Mouse (Mus musculus) myocyte (in vitro differentiated cells): ENCODE measurements around the gene Oxct2a. TPM values are rescaled to one million over a fixed set of nuclear protein-coding genes. Genes with fewer than 3 reads are reported as not detected.
"Not testable (repeated sequence)": the region's sequence is repeated elsewhere in the genome, so short reads cannot be mapped to it uniquely, and the experiment has no call there.

Experiments used
- H3K27me3 ChIP-seq: one replicate; pipeline ENCODE4 v1.6.1; 2011; ENCODE audit not compliant: control insufficient read depth, insufficient read depth, insufficient read length
- H3K36me3 ChIP-seq: one replicate; pipeline ENCODE4 v1.6.1; 2011; ENCODE audit not compliant: control insufficient read depth, insufficient read depth
- H3K4me2 ChIP-seq: one replicate; pipeline ENCODE4 v1.6.1; 2011; ENCODE audit warnings: low read depth, control low read depth
- H3K4me3 ChIP-seq: one replicate; pipeline ENCODE4 v1.5.1; 2011; ENCODE audit warnings: mild to moderate bottlenecking, control low read depth, moderate library complexity
- H3K79me2 ChIP-seq: one replicate; pipeline ENCODE4 v1.6.1; 2011; ENCODE audit not compliant: control insufficient read depth, insufficient read depth
- H3ac ChIP-seq: one replicate; pipeline ENCODE4 v1.6.1; 2011; ENCODE audit not compliant: control insufficient read depth, insufficient read length
- CEBPB ChIP-seq: IDR thresholded peaks from 2 replicates; pipeline ENCODE4 v1.6.1; 2011; ENCODE audit warnings: mild to moderate bottlenecking, moderate library complexity; ENCODE audit not compliant: poor library complexity, insufficient read depth, severe bottlenecking
- E2F4 ChIP-seq: IDR thresholded peaks from one replicate; pipeline ENCODE4 v1.6.1; 2011; ENCODE audit warnings: mild to moderate bottlenecking, control low read depth, moderate library complexity; ENCODE audit not compliant: insufficient read depth
- MAX ChIP-seq: IDR thresholded peaks from one replicate; pipeline ENCODE4 v1.6.1; 2011; ENCODE audit warnings: low read depth, mild to moderate bottlenecking, control low read depth
- MYOD1 ChIP-seq, 3 experiments: IDR thresholded peaks; one replicate each; pipeline ENCODE4 v1.6.1; 2011; ENCODE audit warnings: control low read depth in 2 of 3, low read depth in 2 of 3, mild to moderate bottlenecking in 2 of 3, moderate library complexity in 1 of 3; ENCODE audit not compliant: insufficient read length in 2 of 3, control insufficient read depth in 1 of 3
- MYOG ChIP-seq, 3 experiments: IDR thresholded peaks; one replicate each; pipeline ENCODE4 v1.6.1; 2011; ENCODE audit warnings: control low read depth in 2 of 3, low read depth in 2 of 3, mild to moderate bottlenecking in 2 of 3; ENCODE audit not compliant: insufficient read length in 2 of 3, control insufficient read depth in 1 of 3, insufficient read depth in 1 of 3
- POLR2A ChIP-seq: IDR thresholded peaks from one replicate; pipeline ENCODE4 v1.6.1; 2011; ENCODE audit warnings: low read depth, mild to moderate bottlenecking, control low read depth, moderate library complexity; ENCODE audit not compliant: insufficient read length
- POLR2AphosphoS2 ChIP-seq: IDR thresholded peaks from one replicate; pipeline ENCODE4 v1.6.1; 2011; ENCODE audit warnings: low read depth, control low read depth; ENCODE audit not compliant: insufficient read length
- REST ChIP-seq: IDR thresholded peaks from one replicate; pipeline ENCODE4 v1.6.1; 2011; ENCODE audit warnings: mild to moderate bottlenecking, control low read depth, moderate library complexity; ENCODE audit not compliant: insufficient read depth, insufficient read length
- SRF ChIP-seq: IDR thresholded peaks from one replicate; pipeline ENCODE4 v1.6.1; 2011; ENCODE audit warnings: low read depth; ENCODE audit not compliant: control insufficient read depth, insufficient read length
- TCF12 ChIP-seq: IDR thresholded peaks from one replicate; pipeline ENCODE4 v1.6.1; 2011; ENCODE audit warnings: mild to moderate bottlenecking, control low read depth; ENCODE audit not compliant: poor library complexity, insufficient read depth, severe bottlenecking
- TCF3 ChIP-seq: IDR thresholded peaks from one replicate; pipeline ENCODE4 v1.6.1; 2011; ENCODE audit warnings: low read depth, control low read depth; ENCODE audit not compliant: insufficient read length
- USF1 ChIP-seq: IDR thresholded peaks from one replicate; pipeline ENCODE4 v1.6.1; 2011; ENCODE audit warnings: low read depth, mild to moderate bottlenecking, control low read depth, moderate library complexity
- polyA plus RNA-seq: library from polyadenylated mRNA; unstranded; fragments of >200 nt; fragmentation: generic; extraction: Trizol; gene quantifications from one replicate; pipeline ENCODE4 v1.2.1, GENCODE M21; 2012; ENCODE audit warnings: missing spikeins

Gene Oxct2a
- polyA plus RNA-seq, 1 experiment, result 0.04 TPM

- Histone ChIP-seq H3K79me2 (no peaks in the 10 kb centered on the region), H3ac (no peak overlapping the region), H3K36me3 (no peaks in the 10 kb centered on the region), H3K27me3 (peaks cover 14% of the 10 kb centered on the region), H3K4me3 (no peak overlapping the region), H3K4me2 (no peak overlapping the region)
- no peak for TF ChIP-seq TCF3
- no peak for TF ChIP-seq SRF
- no peak for TF ChIP-seq REST
- TF ChIP-seq CEBPB, result no peak
- no peak for TF ChIP-seq MYOD1 (IDR thresholded peaks at IDR 0.05; ENCODE audit: control insufficient read depth in 1 of 3, insufficient read length in 2 of 3, low read depth in 2 of 3)
- TF ChIP-seq TCF12, result no peak
- TF ChIP-seq POLR2AphosphoS2, result no peak
- TF ChIP-seq MYOG (IDR thresholded peaks at IDR 0.05; ENCODE audit: control insufficient read depth in 1 of 3, insufficient read depth in 1 of 3, insufficient read length in 2 of 3, low read depth in 2 of 3), result no peak
- TF ChIP-seq E2F4, result no peak
- no peak for TF ChIP-seq MAX
- TF ChIP-seq POLR2A, result no peak
- TF ChIP-seq USF1, result no peak
Measured at GRCm38 (mm10) chr4:123340232-123340631, 16.8 kb upstream of the Oxct2a start.

GRCm38 (mm10) chr4:123337693-123338092, 14.3 kb upstream of the Oxct2a start:
- H3K4me2 ChIP-seq, result no peak overlapping the region
- peaks cover 14% of the 10 kb centered on the region for H3K27me3 ChIP-seq
- H3K36me3 ChIP-seq, result no peaks in the 10 kb centered on the region
- no peak overlapping the region for H3ac ChIP-seq
- peak in 1 of 3 experiments; percentile 11 for TF ChIP-seq MYOD1 (IDR thresholded peaks at IDR 0.05; ENCODE audit: control insufficient read depth in 1 of 3, insufficient read length in 2 of 3, low read depth in 2 of 3)
- TF ChIP-seq TCF12, result no peak
- no peaks in the 10 kb centered on the region for H3K79me2 ChIP-seq
- H3K4me3 ChIP-seq, result no peak overlapping the region

- Histone ChIP-seq H3K4me2 (no peak overlapping the region), H3K4me3 (no peak overlapping the region), H3K36me3 (no peaks in the 10 kb centered on the region), H3K79me2 (no peaks in the 10 kb centered on the region), H3ac (no peak overlapping the region), H3K27me3 (no peaks in the 10 kb centered on the region)
- TF ChIP-seq MAX (no peak), CEBPB (no peak), TCF3 (no peak), SRF (no peak), MYOG (IDR thresholded peaks at IDR 0.05; ENCODE audit: control insufficient read depth in 1 of 3, insufficient read depth in 1 of 3, insufficient read length in 2 of 3, low read depth in 2 of 3) (no peak), POLR2A (no peak), REST (no peak), USF1 (no peak), E2F4 (no peak), POLR2AphosphoS2 (no peak), MYOD1 (IDR thresholded peaks at IDR 0.05; ENCODE audit: control insufficient read depth in 1 of 3, insufficient read length in 2 of 3, low read depth in 2 of 3) (no peak), TCF12 (no peak)
Measured at GRCm38 (mm10) chr4:123335796-123336585, 12.6 kb upstream of the Oxct2a start.

- H3K79me2 ChIP-seq, H3K4me3 ChIP-seq, H3K27me3 ChIP-seq, H3K4me2 ChIP-seq, H3K36me3 ChIP-seq, H3ac ChIP-seq: not testable (repeated sequence)
Measured at GRCm38 (mm10) chr4:123335244-123335643, 11.8 kb upstream of the Oxct2a start.

GRCm38 (mm10) chr4:123334177-123334576, 10.7 kb upstream of the Oxct2a start:
- TF ChIP-seq MYOD1 (IDR thresholded peaks at IDR 0.05; ENCODE audit: control insufficient read depth in 1 of 3, insufficient read length in 2 of 3, low read depth in 2 of 3) (no peak), USF1 (no peak), TCF12 (no peak), TCF3 (no peak), SRF (no peak)
- Histone ChIP-seq H3K79me2 (no peaks in the 10 kb centered on the region), H3K4me3 (no peak overlapping the region), H3K27me3 (no peaks in the 10 kb centered on the region), H3K36me3 (no peaks in the 10 kb centered on the region), H3K4me2 (no peak overlapping the region), H3ac (no peak overlapping the region)
